Mouse (Mus musculus): ENCODE measurements around the gene Sec14l1. TPM values are rescaled to one million over a fixed set of nuclear protein-coding genes. Genes with fewer than 3 reads are reported as not detected.
A peak's percentile ranks its signal among the peaks of the same experiment; 100 is the strongest.

The Sec14l1 gene
- polyA plus RNA-seq, 1 experiment from 2014 or later: 25.4 TPM

DNA sequence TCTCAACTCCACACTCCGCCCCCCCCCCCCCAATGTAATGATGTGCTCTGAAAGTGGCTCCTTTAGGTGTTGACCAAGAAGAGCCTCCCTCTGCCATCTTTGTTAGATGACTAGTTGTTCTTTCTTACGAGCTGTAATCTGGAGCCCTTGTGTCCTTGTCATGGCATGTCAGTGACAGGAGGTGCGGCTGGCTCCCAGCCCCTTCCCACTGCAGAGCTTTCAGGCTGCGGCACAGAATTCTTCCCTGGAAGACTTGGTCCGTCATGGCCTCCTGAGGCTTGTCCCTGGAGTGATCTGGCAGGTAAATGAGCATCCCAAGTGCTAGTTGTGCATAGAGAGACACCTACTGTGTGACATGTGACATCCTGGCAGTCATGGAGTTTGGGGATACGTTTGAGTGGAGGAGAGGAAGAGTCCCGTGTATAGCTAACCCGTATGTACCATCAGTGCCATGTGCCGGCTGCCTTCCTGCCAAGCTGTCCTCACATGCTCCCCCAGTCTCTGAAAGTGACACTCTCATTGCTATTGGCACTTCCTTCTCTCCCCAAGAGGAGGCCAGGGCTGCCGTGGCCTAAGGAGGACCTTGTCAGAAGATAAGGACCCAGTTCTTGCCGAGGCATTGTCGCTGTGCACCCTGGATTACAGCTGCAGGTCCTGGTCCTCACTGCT is 24.0 kb downstream of the Sec14l1 start:
- ATAC-seq (replicated peaks; ENCODE audit: insufficient number of reproducible peaks, low FRiP score, low TSS enrichment, low read depth) (no peak), DNase-seq (ENCODE audit: low spot score) (no peak)
- no peak overlapping the region for H3K9ac ChIP-seq (replicated peaks; ENCODE audit: low read length)
- H3K27ac ChIP-seq (replicated peaks; ENCODE audit: low read depth, low read length): no peak overlapping the region
- WGBS: 92% methylated on average over 12 of the region's 12 CpGs
- H3K36me3 ChIP-seq (replicated peaks; ENCODE audit: control insufficient read depth, insufficient read depth, low read depth, low read length): no peaks in the 10 kb centered on the region
- H3K27me3 ChIP-seq (ENCODE audit: control insufficient read depth, insufficient read depth, low read length): no peaks in the 10 kb centered on the region
- H3K4me1 ChIP-seq (ENCODE audit: control insufficient read depth, insufficient read depth, low read length): no peaks in the 10 kb centered on the region
- H3K4me2 ChIP-seq (ENCODE audit: low read depth, low read length): no peak overlapping the region
- H3K4me3 ChIP-seq (ENCODE audit: low read depth, low read length): no peak overlapping the region
- no peaks in the 10 kb centered on the region for H3K9me3 ChIP-seq (replicated peaks; ENCODE audit: control insufficient read depth, low read length)

DNA sequence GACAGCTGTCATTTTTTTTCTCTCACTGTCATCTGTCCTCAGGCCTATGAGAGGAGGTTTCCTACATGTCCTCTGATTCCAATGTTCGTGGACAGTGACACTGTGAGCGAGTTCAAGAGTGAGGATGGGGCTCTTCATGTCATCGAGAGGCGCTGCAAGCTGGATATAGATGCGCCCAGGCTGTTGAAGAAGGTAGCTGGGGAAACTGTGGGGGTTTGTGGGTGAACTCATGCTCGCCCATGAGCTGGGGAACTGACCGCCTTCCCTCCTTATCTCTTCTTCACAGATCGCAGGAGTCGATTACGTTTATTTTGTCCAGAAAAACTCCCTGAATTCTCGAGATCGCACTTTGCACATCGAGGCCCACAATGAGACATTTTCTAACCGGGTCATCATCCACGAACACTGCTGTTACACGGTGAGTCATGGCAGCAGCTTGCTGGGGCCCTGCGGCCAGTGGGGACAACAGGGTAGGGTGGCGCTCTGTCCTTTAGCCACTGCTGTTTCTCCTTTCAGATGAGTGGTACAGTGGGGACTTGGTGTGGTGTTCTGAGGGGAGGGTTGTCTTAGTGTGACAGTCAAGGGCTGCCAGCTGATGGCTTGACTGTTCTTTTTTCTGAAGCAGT is 26.5 kb downstream of the Sec14l1 start:
- WGBS: 93% methylated on average over 18 of the region's 18 CpGs
- Histone ChIP-seq H3K27ac (replicated peaks; ENCODE audit: low read depth, low read length) (no peak overlapping the region), H3K4me3 (ENCODE audit: low read depth, low read length) (no peak overlapping the region), H3K27me3 (ENCODE audit: control insufficient read depth, insufficient read depth, low read length) (no peaks in the 10 kb centered on the region), H3K36me3 (replicated peaks; ENCODE audit: control insufficient read depth, insufficient read depth, low read depth, low read length) (peaks cover 6% of the 10 kb centered on the region), H3K9ac (replicated peaks; ENCODE audit: low read length) (no peak overlapping the region), H3K9me3 (replicated peaks; ENCODE audit: control insufficient read depth, low read length) (no peaks in the 10 kb centered on the region), H3K4me2 (ENCODE audit: low read depth, low read length) (no peak overlapping the region), H3K4me1 (ENCODE audit: control insufficient read depth, insufficient read depth, low read length) (no peaks in the 10 kb centered on the region)
- DNase-seq (ENCODE audit: low spot score) (no peak), ATAC-seq (replicated peaks; ENCODE audit: insufficient number of reproducible peaks, low FRiP score, low TSS enrichment, low read depth) (no peak)

DNA sequence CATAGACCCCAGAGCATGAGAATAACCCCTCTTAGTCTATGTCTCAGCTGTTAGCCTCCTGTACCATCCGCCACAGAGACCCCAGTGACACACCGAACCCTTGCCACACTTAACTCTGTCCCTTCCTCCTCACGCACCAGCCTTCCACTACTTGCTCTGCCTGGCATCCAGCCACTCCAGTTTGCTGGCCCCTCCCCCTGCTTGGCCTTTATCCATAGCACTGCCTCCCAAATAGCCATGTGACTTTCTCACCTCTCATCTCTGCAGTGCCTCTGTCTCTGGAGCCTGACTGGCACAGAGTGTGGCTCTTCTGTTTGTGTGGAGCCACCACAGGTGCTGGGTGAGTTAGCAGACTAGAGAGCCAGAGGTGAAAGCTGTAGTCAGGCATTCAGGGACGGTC is 27.5 kb downstream of the Sec14l1 start:
- DNase-seq (ENCODE audit: low spot score) (no peak), ATAC-seq (replicated peaks; ENCODE audit: insufficient number of reproducible peaks, low FRiP score, low TSS enrichment, low read depth) (no peak)
- WGBS: 84% methylated on average over 4 of the region's 4 CpGs
- H3K4me2 ChIP-seq (ENCODE audit: low read depth, low read length): no peak overlapping the region
- H3K36me3 ChIP-seq (replicated peaks; ENCODE audit: control insufficient read depth, insufficient read depth, low read depth, low read length): peaks cover 6% of the 10 kb centered on the region
- H3K4me1 ChIP-seq (ENCODE audit: control insufficient read depth, insufficient read depth, low read length): no peaks in the 10 kb centered on the region
- no peak overlapping the region for H3K4me3 ChIP-seq (ENCODE audit: low read depth, low read length)
- no peak overlapping the region for H3K9ac ChIP-seq (replicated peaks; ENCODE audit: low read length)
- H3K27me3 ChIP-seq (ENCODE audit: control insufficient read depth, insufficient read depth, low read length): no peaks in the 10 kb centered on the region
- no peak overlapping the region for H3K27ac ChIP-seq (replicated peaks; ENCODE audit: low read depth, low read length)
- no peaks in the 10 kb centered on the region for H3K9me3 ChIP-seq (replicated peaks; ENCODE audit: control insufficient read depth, low read length)

DNA sequence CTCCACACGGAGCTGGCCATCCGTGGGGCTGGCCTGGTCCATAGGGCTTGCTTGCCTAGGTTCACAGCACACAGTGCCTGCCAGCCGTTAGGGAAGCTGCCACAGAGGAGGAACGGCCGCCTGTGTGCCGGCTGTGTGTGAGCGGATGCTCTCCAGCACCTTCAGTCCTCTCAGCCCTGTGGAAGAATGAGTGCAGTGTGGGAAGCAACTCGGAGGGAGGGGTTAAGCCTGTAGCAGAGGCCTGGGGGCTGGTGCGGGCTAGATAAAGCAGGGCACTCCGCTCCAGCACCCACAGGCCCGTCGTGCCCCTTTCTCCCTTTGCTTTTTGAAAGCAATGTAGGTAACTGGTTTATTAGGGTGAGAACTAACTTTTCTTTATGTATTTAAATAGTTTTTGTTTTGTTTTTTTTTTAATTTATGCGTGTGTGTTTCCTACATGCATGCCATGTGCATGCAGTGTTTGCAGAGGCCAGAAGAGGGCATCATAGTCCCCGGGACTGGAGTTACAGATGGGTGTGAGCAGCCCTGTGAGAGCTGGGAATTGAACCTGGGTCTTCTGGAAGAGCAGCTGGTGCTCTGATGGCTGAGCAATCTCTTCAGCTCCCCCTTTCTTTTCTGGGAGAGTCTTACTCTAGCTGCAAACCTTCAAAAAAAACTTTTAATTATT is 30.6 kb downstream of the Sec14l1 start:
- Histone ChIP-seq H3K27ac (replicated peaks; ENCODE audit: low read depth, low read length) (no peak overlapping the region), H3K4me1 (ENCODE audit: control insufficient read depth, insufficient read depth, low read length) (no peaks in the 10 kb centered on the region), H3K4me3 (ENCODE audit: low read depth, low read length) (no peak overlapping the region), H3K4me2 (ENCODE audit: low read depth, low read length) (no peak overlapping the region), H3K9ac (replicated peaks; ENCODE audit: low read length) (no peak overlapping the region), H3K9me3 (replicated peaks; ENCODE audit: control insufficient read depth, low read length) (no peaks in the 10 kb centered on the region), H3K36me3 (replicated peaks; ENCODE audit: control insufficient read depth, insufficient read depth, low read depth, low read length) (peaks cover 10% of the 10 kb centered on the region), H3K27me3 (ENCODE audit: control insufficient read depth, insufficient read depth, low read length) (no peaks in the 10 kb centered on the region)
- DNase-seq (ENCODE audit: low spot score) (no peak), ATAC-seq (replicated peaks; ENCODE audit: insufficient number of reproducible peaks, low FRiP score, low TSS enrichment, low read depth) (no peak)
- WGBS: 88% methylated on average over 14 of the region's 14 CpGs

- Histone ChIP-seq H3K4me3 (ENCODE audit: low read depth, low read length) (no peak overlapping the region), H3K27me3 (ENCODE audit: control insufficient read depth, insufficient read depth, low read length) (no peaks in the 10 kb centered on the region), H3K4me2 (ENCODE audit: low read depth, low read length) (no peak overlapping the region), H3K9me3 (replicated peaks; ENCODE audit: control insufficient read depth, low read length) (no peaks in the 10 kb centered on the region), H3K27ac (replicated peaks; ENCODE audit: low read depth, low read length) (no peak overlapping the region), H3K9ac (replicated peaks; ENCODE audit: low read length) (no peak overlapping the region), H3K4me1 (ENCODE audit: control insufficient read depth, insufficient read depth, low read length) (no peaks in the 10 kb centered on the region), H3K36me3 (replicated peaks; ENCODE audit: control insufficient read depth, insufficient read depth, low read depth, low read length) (peaks cover 10% of the 10 kb centered on the region)
- DNase-seq (ENCODE audit: low spot score): no peak
- WGBS: 95% methylated on average over 6 of the region's 6 CpGs
- ATAC-seq (replicated peaks; ENCODE audit: insufficient number of reproducible peaks, low FRiP score, low TSS enrichment, low read depth): no peak
Observed at GRCm38 (mm10) chr11:117146118-117146506, 31.1 kb downstream of the Sec14l1 start.

GRCm38 (mm10) chr11:117146776-117147536 is 32.0 kb downstream of the Sec14l1 start:
- H3K9ac ChIP-seq (replicated peaks; ENCODE audit: low read length): no peak overlapping the region
- no peak overlapping the region for H3K27ac ChIP-seq (replicated peaks; ENCODE audit: low read depth, low read length)
- peaks cover 10% of the 10 kb centered on the region for H3K36me3 ChIP-seq (replicated peaks; ENCODE audit: control insufficient read depth, insufficient read depth, low read depth, low read length)

GRCm38 (mm10) chr11:117148893-117149685 is 34.1 kb downstream of the Sec14l1 start:
- no peak overlapping the region for H3K27ac ChIP-seq (replicated peaks; ENCODE audit: low read depth, low read length)
- no peak overlapping the region for H3K9ac ChIP-seq (replicated peaks; ENCODE audit: low read length)
- H3K4me3 ChIP-seq (ENCODE audit: low read depth, low read length): no peak overlapping the region
- 79% methylated on average over 18 of the region's 18 CpGs for WGBS
- H3K27me3 ChIP-seq (ENCODE audit: control insufficient read depth, insufficient read depth, low read length): no peaks in the 10 kb centered on the region
- DNase-seq (ENCODE audit: low spot score) (no peak), ATAC-seq (replicated peaks; ENCODE audit: insufficient number of reproducible peaks, low FRiP score, low TSS enrichment, low read depth) (no peak)
- H3K4me2 ChIP-seq (ENCODE audit: low read depth, low read length): no peak overlapping the region
- no peaks in the 10 kb centered on the region for H3K9me3 ChIP-seq (replicated peaks; ENCODE audit: control insufficient read depth, low read length)
- peaks cover 10% of the 10 kb centered on the region for H3K36me3 ChIP-seq (replicated peaks; ENCODE audit: control insufficient read depth, insufficient read depth, low read depth, low read length)
- H3K4me1 ChIP-seq (ENCODE audit: control insufficient read depth, insufficient read depth, low read length): no peaks in the 10 kb centered on the region

More at GRCm38 (mm10) chr11:117146776-117147536, 32.0 kb downstream of the Sec14l1 start:
- DNase-seq (ENCODE audit: low spot score) (no peak), ATAC-seq (replicated peaks; ENCODE audit: insufficient number of reproducible peaks, low FRiP score, low TSS enrichment, low read depth) (peak; percentile 25; the same call in 1 of the 2 replicates)
- Histone ChIP-seq H3K4me3 (ENCODE audit: low read depth, low read length) (no peak overlapping the region), H3K4me2 (ENCODE audit: low read depth, low read length) (no peak overlapping the region), H3K4me1 (ENCODE audit: control insufficient read depth, insufficient read depth, low read length) (no peaks in the 10 kb centered on the region), H3K9me3 (replicated peaks; ENCODE audit: control insufficient read depth, low read length) (no peaks in the 10 kb centered on the region), H3K27me3 (ENCODE audit: control insufficient read depth, insufficient read depth, low read length) (no peaks in the 10 kb centered on the region)
- WGBS: 64% methylated on average over 24 of the region's 24 CpGs

Measured in embryonic facial prominence, embryonic 11.5 days (tissue).